Mouse (Mus musculus) liver, embryonic 11.5 days (tissue): Measurements from ENCODE around the gene Vmn2r6. TPM values are rescaled to one million over a fixed set of nuclear protein-coding genes. Genes with fewer than 3 reads are reported as not detected.
"Not testable (repeated sequence)": the region's sequence is repeated elsewhere in the genome, so short reads cannot be mapped to it uniquely, and the experiment has no call there.

Experiments
- ATAC-seq: fragments of 200-750 bp; cut with Nextera tagmentation; replicated peaks from 2 replicates; pipeline ENCODE4 v1.8.0; 2017; ENCODE audit warnings: moderate number of reproducible peaks, mild to moderate bottlenecking, moderate TSS enrichment, moderate library complexity; ENCODE audit not compliant: low FRiP score
- DNase-seq: peaks from one replicate; pipeline ENCODE4 v3.0.0-alpha.2; 2017; ENCODE audit warnings: low spot score
- H3K27ac ChIP-seq: fragments of 300-500 bp; sonication (generic); 2 replicates; pipeline ENCODE4 v1.5.1; 2014; ENCODE audit warnings: mild to moderate bottlenecking, low read depth, low read length, control low read depth
- H3K27me3 ChIP-seq: fragments of 300-500 bp; sonication (generic); replicated peaks from 2 replicates; pipeline ENCODE4 v1.6.1; 2014; ENCODE audit warnings: low read length, mixed read lengths; ENCODE audit not compliant: control insufficient read depth, insufficient read depth
- H3K36me3 ChIP-seq: fragments of 300-500 bp; sonication (generic); 2 replicates; pipeline ENCODE4 v1.6.1; 2014; ENCODE audit warnings: mild to moderate bottlenecking, low read length, moderate library complexity, mixed read lengths; ENCODE audit not compliant: control insufficient read depth, insufficient read depth
- H3K4me1 ChIP-seq: fragments of 300-500 bp; sonication (generic); replicated peaks from 2 replicates; pipeline ENCODE4 v1.6.1; 2014; ENCODE audit warnings: low read length, mixed read lengths; ENCODE audit not compliant: control insufficient read depth, insufficient read depth
- H3K4me2 ChIP-seq: fragments of 300-500 bp; sonication (generic); 2 replicates; pipeline ENCODE4 v1.6.1; 2014; ENCODE audit warnings: mild to moderate bottlenecking, control low read depth, moderate library complexity
- H3K4me3 ChIP-seq: fragments of 300-500 bp; sonication (generic); 2 replicates; pipeline ENCODE4 v1.5.1; 2014; ENCODE audit warnings: low read depth, low read length, control low read depth
- H3K9ac ChIP-seq: fragments of 300-500 bp; sonication (generic); 2 replicates; pipeline ENCODE4 v1.6.1; 2014; ENCODE audit warnings: low read depth, low read length, control low read depth
- H3K9me3 ChIP-seq: fragments of 300-500 bp; sonication (generic); 2 replicates; pipeline ENCODE4 v1.6.1; 2016; ENCODE audit warnings: low read length, inconsistent platforms, mixed read lengths; ENCODE audit not compliant: control insufficient read depth
- WGBS: fragments of 180-500 bp; shearing (Covaris S2); extraction: QIAGEN DNeasy Blood & Tissue Kit; methylation state at CpG from one replicate; pipeline ENCODE4 v1.1.7; 2014; 5-methylcytosine and 5-hydroxymethylcytosine counted together
- polyA plus RNA-seq: library from polyadenylated mRNA; unstranded; fragments of >200 nt; fragmentation: Nextera tagmentation; extraction: Ambion mirVana; gene quantifications from 2 replicates; pipeline ENCODE4 v1.2.1, GENCODE M21; 2014

Gene Vmn2r6
- polyA plus RNA-seq: not detected in 2 replicates

DNA sequence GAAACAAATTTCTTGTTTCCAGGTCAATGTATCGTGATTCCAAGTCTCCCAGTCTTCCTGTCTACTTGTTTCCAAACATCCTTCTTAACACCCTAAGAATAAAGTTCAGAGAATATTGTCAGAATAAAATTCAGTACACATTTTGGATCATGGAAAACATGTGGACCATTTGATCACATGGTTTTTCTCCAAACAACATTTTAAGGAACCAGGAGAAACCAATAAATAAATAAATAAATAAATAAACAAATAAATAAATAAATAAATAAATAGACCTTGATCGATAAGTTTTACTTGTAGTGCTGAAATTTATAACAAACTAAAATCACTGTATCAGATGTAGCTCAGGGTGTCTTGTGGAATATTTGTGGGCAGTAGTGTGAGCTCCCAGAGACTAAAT is at the start of gene Vmn2r6:
TSS of gene Vmn2r6 (minus strand) at position 101 of the 400 bp plus-strand sequence.
- not testable (repeated sequence) for H3K4me1 ChIP-seq, H3K36me3 ChIP-seq, H3K4me2 ChIP-seq, H3K9ac ChIP-seq, H3K9me3 ChIP-seq, DNase-seq, H3K27ac ChIP-seq, H3K4me3 ChIP-seq, ATAC-seq, H3K27me3 ChIP-seq
- WGBS: 80% methylated on average over 2 of the region's 2 CpGs

DNA sequence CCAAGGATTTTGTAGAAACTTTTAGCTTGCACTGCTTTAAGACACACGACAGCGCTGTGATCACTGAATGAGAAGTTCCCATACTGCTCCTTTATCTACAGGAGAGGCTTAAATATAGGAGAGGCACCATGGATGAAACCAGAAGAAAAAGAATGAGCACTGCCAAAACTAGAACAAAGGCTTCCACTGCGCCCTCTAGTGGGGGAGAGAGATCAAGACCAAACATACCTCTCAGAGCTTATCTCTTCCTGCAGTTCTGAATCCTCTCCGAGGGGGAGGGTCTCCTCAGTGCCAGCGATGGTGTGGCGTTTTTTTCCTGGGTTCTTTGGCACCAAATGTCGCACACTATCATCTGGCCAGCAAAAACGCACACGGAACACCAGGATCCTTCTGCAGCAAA is 22.0 kb upstream of the Vmn2r6 start:
- Histone ChIP-seq H3K27me3 (no peaks in the 10 kb centered on the region), H3K9ac (no peak overlapping the region), H3K4me3 (no peak overlapping the region), H3K9me3 (no peaks in the 10 kb centered on the region), H3K4me2 (no peak overlapping the region), H3K27ac (no peak overlapping the region), H3K36me3 (no peaks in the 10 kb centered on the region), H3K4me1 (no peaks in the 10 kb centered on the region)
- no peak for ATAC-seq
- no peak for DNase-seq
- WGBS: 68% methylated on average over 9 of the region's 9 CpGs

DNA sequence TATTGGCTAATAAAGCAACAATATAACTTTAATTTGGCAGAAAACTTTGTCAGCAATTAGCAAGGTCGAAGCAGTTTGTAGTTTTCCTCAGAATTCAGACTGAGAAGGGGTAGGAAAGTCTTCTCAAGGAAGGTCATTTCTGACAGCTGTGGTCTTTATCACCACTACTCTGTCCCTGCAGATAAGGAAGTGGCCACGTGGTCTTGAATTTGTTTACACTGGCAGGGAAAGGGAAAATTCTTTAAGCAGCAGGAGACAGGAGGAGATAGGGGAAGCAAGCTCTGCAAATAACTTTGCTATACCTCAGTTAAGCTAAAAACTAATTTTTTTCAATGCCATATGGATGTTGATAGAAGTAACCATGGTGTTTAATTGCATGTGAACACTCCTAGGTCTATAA is 3.2 kb upstream of the Vmn2r6 start:
- peak; percentile 39; the same call in 1 of the 2 replicates for ATAC-seq
- not testable (repeated sequence) for H3K27me3 ChIP-seq, H3K4me1 ChIP-seq, H3K4me3 ChIP-seq, H3K27ac ChIP-seq, H3K36me3 ChIP-seq, H3K9ac ChIP-seq, DNase-seq, H3K4me2 ChIP-seq, H3K9me3 ChIP-seq
- WGBS: 6% methylated on average over 2 of the region's 2 CpGs

GRCm38 (mm10) chr3:64523585-64523984 is 42.0 kb downstream of the Vmn2r6 start:
- not testable (repeated sequence) for ATAC-seq, H3K9ac ChIP-seq

DNA sequence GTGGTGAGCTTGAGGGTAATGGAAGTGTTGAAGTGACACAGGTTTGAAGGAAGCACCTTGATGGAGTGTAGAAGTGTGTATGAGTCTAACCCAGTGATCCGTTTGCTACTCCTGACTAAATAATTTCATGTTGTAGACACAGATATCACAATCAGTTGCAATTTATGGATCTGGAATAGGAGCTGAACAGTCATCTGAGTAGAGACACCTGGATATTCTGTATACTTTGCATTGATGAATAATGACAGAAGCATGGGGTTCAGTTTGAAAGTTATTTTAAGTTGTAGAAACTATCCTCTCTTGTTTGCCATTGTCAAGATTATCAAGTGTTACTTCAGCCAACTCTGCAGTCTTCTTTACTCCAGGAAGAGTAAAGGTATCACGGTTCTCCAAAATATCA is 55.9 kb downstream of the Vmn2r6 start, which contains the start of gene Vmn2r5:
TSS of gene Vmn2r5 (minus strand) at position 101 of the 400 bp plus-strand sequence.
- H3K4me1 ChIP-seq, H3K4me3 ChIP-seq, H3K27me3 ChIP-seq, ATAC-seq, H3K4me2 ChIP-seq, H3K27ac ChIP-seq, H3K36me3 ChIP-seq, H3K9me3 ChIP-seq, H3K9ac ChIP-seq, DNase-seq: not testable (repeated sequence)
- WGBS: no CpG with 5 or more reads among the region's 2 CpGs

More at GRCm38 (mm10) chr3:64523585-64523984, 42.0 kb downstream of the Vmn2r6 start:
- 63% methylated on average over 1 of the region's 1 CpGs for WGBS
- H3K27me3 ChIP-seq, H3K4me1 ChIP-seq, H3K4me3 ChIP-seq, H3K9me3 ChIP-seq, H3K36me3 ChIP-seq, H3K27ac ChIP-seq, DNase-seq, H3K4me2 ChIP-seq: not testable (repeated sequence)

Other genes with a start within 250 kb of the Vmn2r6 start
- gene Vmn2r4, start 150.5 kb downstream of the Vmn2r6 start, polyA plus RNA-seq: not detected in 2 replicates
- gene Vmn2r5, start 56.0 kb downstream of the Vmn2r6 start, polyA plus RNA-seq: not detected in 2 replicates